Mouse (Mus musculus) stomach, postnatal 0 days (tissue): ENCODE measurements around the gene Hmgb3. TPM values are rescaled to one million over a fixed set of nuclear protein-coding genes. Genes with fewer than 3 reads are reported as not detected.
"Not testable (repeated sequence)": the region's sequence is repeated elsewhere in the genome, so short reads cannot be mapped to it uniquely, and the experiment has no call there.

Source experiments
- ATAC-seq: fragments of 200-750 bp; cut with Nextera tagmentation; 2 replicates; pipeline ENCODE4 v1.8.0; 2017; ENCODE audit not compliant: low FRiP score, low TSS enrichment
- DNase-seq: peaks from one replicate; pipeline ENCODE4 v3.0.0-alpha.2; 2016; ENCODE audit warnings: low spot score
- H3K27ac ChIP-seq: fragments of 300-500 bp; sonication (generic); replicated peaks from 2 replicates; pipeline ENCODE4 v1.5.1; 2014; ENCODE audit warnings: mild to moderate bottlenecking, control low read depth
- H3K27me3 ChIP-seq: fragments of 300-500 bp; sonication (generic); 2 replicates; pipeline ENCODE4 v1.6.1; 2014; ENCODE audit warnings: low read length; ENCODE audit not compliant: control insufficient read depth, insufficient read depth
- H3K36me3 ChIP-seq: fragments of 300-500 bp; sonication (generic); 2 replicates; pipeline ENCODE4 v1.6.1; 2014; ENCODE audit warnings: low read length, mixed read lengths; ENCODE audit not compliant: control insufficient read depth, insufficient read depth
- H3K4me1 ChIP-seq: fragments of 300-500 bp; sonication (generic); replicated peaks from 2 replicates; pipeline ENCODE4 v1.6.1; 2014; ENCODE audit warnings: antibody characterized with exemption; ENCODE audit not compliant: control insufficient read depth, insufficient read depth
- H3K4me2 ChIP-seq: fragments of 300-500 bp; sonication (generic); replicated peaks from 2 replicates; pipeline ENCODE4 v1.6.1; 2014; ENCODE audit warnings: low read depth, mild to moderate bottlenecking, control low read depth, moderate library complexity
- H3K4me3 ChIP-seq: fragments of 300-500 bp; sonication (generic); 2 replicates; pipeline ENCODE4 v1.5.1; 2014; ENCODE audit warnings: low read depth, low read length, control low read depth
- H3K9ac ChIP-seq: fragments of 300-500 bp; sonication (generic); 2 replicates; pipeline ENCODE4 v1.6.1; 2014; ENCODE audit warnings: mild to moderate bottlenecking, low read length, control low read depth, mixed read lengths
- H3K9me3 ChIP-seq: fragments of 300-500 bp; sonication (generic); 2 replicates; pipeline ENCODE4 v1.6.1; 2016; ENCODE audit warnings: low read length; ENCODE audit not compliant: control insufficient read depth
- CTCF ChIP-seq: IDR thresholded peaks from 2 replicates; pipeline ENCODE4 v1.5.1; 2016; ENCODE audit warnings: antibody characterized with exemption, low read depth, mild to moderate bottlenecking, moderate library complexity
- EP300 ChIP-seq: optimal IDR thresholded peaks from 2 replicates; pipeline ENCODE3; 2016; ENCODE audit warnings: antibody characterized with exemption
- WGBS: fragments of 180-500 bp; shearing (Covaris S2); extraction: QIAGEN DNeasy Blood & Tissue Kit; methylation state at CpG from one replicate; pipeline ENCODE4 v1.1.7; 2014; 5-methylcytosine and 5-hydroxymethylcytosine counted together
- polyA plus RNA-seq: library from polyadenylated mRNA; unstranded; fragments of >200 nt; fragmentation: Nextera tagmentation; extraction: Ambion mirVana; gene quantifications from 2 replicates; pipeline ENCODE4 v1.2.1, GENCODE M21; 2015

Gene Hmgb3
- polyA plus RNA-seq, result 62.2 and 65.6 TPM in 2 replicates

GRCm38 (mm10) chrX:71555415-71556114, at the start of gene Hmgb3:
Hmgb3 (plus strand) TSS chrX:71555918.
- TF ChIP-seq EP300, result no peak
- TF ChIP-seq CTCF, result no peak
- H3K27me3 ChIP-seq, result no peaks in the 10 kb centered on the region
- no peaks in the 10 kb centered on the region for H3K36me3 ChIP-seq
- ATAC-seq (peak; percentile 99), DNase-seq (peak; percentile 89)
- H3K9me3 ChIP-seq, result no peaks in the 10 kb centered on the region
- 23% methylated on average over 48 of the region's 59 CpGs for WGBS
- H3K9ac ChIP-seq, result peak within 1 kb of the TSS; percentile 79
- H3K27ac ChIP-seq, result peak within 1 kb of the TSS; percentile 93
- peak within 1 kb of the TSS; percentile 59 for H3K4me2 ChIP-seq
- H3K4me3 ChIP-seq, result peak within 1 kb of the TSS; percentile 61
- no peaks in the 10 kb centered on the region for H3K4me1 ChIP-seq

- not testable (repeated sequence) for H3K27ac ChIP-seq, H3K9me3 ChIP-seq, H3K9ac ChIP-seq, H3K27me3 ChIP-seq, H3K36me3 ChIP-seq, ATAC-seq, H3K4me1 ChIP-seq, H3K4me3 ChIP-seq, H3K4me2 ChIP-seq, DNase-seq
- 91% methylated on average over 4 of the region's 4 CpGs for WGBS
Observed at GRCm38 (mm10) chrX:71506591-71506990, 49.1 kb upstream of the Hmgb3 start.

- ATAC-seq, result no peak
- TF ChIP-seq EP300 (no peak), CTCF (no peak)
- no peaks in the 10 kb centered on the region for H3K27me3 ChIP-seq
- H3K9ac ChIP-seq, result no peak overlapping the region
- H3K27ac ChIP-seq, result no peak overlapping the region
- H3K9me3 ChIP-seq, result no peaks in the 10 kb centered on the region
- no peak for DNase-seq
- H3K36me3 ChIP-seq, result no peaks in the 10 kb centered on the region
- no peak overlapping the region for H3K4me3 ChIP-seq
- no peaks in the 10 kb centered on the region for H3K4me1 ChIP-seq
- H3K4me2 ChIP-seq, result no peak overlapping the region
- WGBS, result 74% methylated on average over 4 of the region's 4 CpGs
Observed at GRCm38 (mm10) chrX:71519252-71519651, 36.5 kb upstream of the Hmgb3 start.

- Histone ChIP-seq H3K9me3 (no peaks in the 10 kb centered on the region), H3K9ac (no peak overlapping the region), H3K4me3 (no peak overlapping the region), H3K27ac (no peak overlapping the region), H3K27me3 (no peaks in the 10 kb centered on the region), H3K36me3 (no peaks in the 10 kb centered on the region), H3K4me1 (no peaks in the 10 kb centered on the region), H3K4me2 (no peak overlapping the region)
- 89% methylated on average over 3 of the region's 3 CpGs for WGBS
- DNase-seq, result no peak
- TF ChIP-seq EP300 (no peak), CTCF (no peak)
- ATAC-seq, result no peak
Observed at GRCm38 (mm10) chrX:71522889-71523288, 32.8 kb upstream of the Hmgb3 start.

GRCm38 (mm10) chrX:71524310-71524709, 31.4 kb upstream of the Hmgb3 start:
- ATAC-seq (no peak), DNase-seq (no peak)
- Histone ChIP-seq H3K36me3 (no peaks in the 10 kb centered on the region), H3K9me3 (no peaks in the 10 kb centered on the region), H3K4me2 (no peak overlapping the region), H3K4me3 (no peak overlapping the region), H3K27ac (no peak overlapping the region), H3K27me3 (no peaks in the 10 kb centered on the region), H3K9ac (no peak overlapping the region), H3K4me1 (no peaks in the 10 kb centered on the region)
- 54% methylated on average over 2 of the region's 2 CpGs for WGBS
- TF ChIP-seq CTCF (no peak), EP300 (no peak)

- no peak for ATAC-seq
- Histone ChIP-seq H3K9me3 (no peaks in the 10 kb centered on the region), H3K27me3 (no peaks in the 10 kb centered on the region), H3K4me1 (no peaks in the 10 kb centered on the region), H3K4me2 (no peak overlapping the region), H3K27ac (no peak overlapping the region), H3K36me3 (no peaks in the 10 kb centered on the region), H3K4me3 (no peak overlapping the region), H3K9ac (no peak overlapping the region)
- no peak for DNase-seq
- no peak for TF ChIP-seq CTCF
- TF ChIP-seq EP300, result no peak
- WGBS, result 42% methylated on average over 3 of the region's 3 CpGs
Observed at GRCm38 (mm10) chrX:71525593-71526299, 30.0 kb upstream of the Hmgb3 start.
